Mouse (Mus musculus) cerebellum, adult 2 months (tissue): Measurements from ENCODE around the gene Wnt11. TPM values are rescaled to one million over a fixed set of nuclear protein-coding genes. Genes with fewer than 3 reads are reported as not detected.
A peak's percentile ranks its signal among the peaks of the same experiment; 100 is the strongest.

Experiments
- DNase-seq, 2 experiments: peaks; one replicate each; pipeline ENCODE4 v3.0.0; 2021
- H3K27ac ChIP-seq: fragments of 200-500 bp; 2 replicates; pipeline ENCODE4 v1.5.1; 2012; ENCODE audit warnings: low read length, control low read depth, inconsistent platforms; ENCODE audit not compliant: insufficient read depth
- H3K27me3 ChIP-seq: fragments of 200-500 bp; 2 replicates; pipeline ENCODE4 v1.6.1; 2012; ENCODE audit warnings: inconsistent platforms, mild to moderate bottlenecking, low read length, moderate library complexity; ENCODE audit not compliant: control insufficient read depth, insufficient read depth
- H3K4me1 ChIP-seq: fragments of 200-500 bp; 2 replicates; pipeline ENCODE4 v1.6.1; 2011; ENCODE audit warnings: low read length; ENCODE audit not compliant: control insufficient read depth, insufficient read depth
- H3K4me3 ChIP-seq: fragments of 200-500 bp; replicated peaks from 2 replicates; pipeline ENCODE3; 2011; ENCODE audit warnings: mild to moderate bottlenecking, low read depth, low read length, control low read depth; ENCODE audit not compliant: insufficient read depth
- CTCF ChIP-seq: fragments of 200-500 bp; IDR thresholded peaks from 2 replicates; pipeline ENCODE4 v1.5.1; 2011; ENCODE audit warnings: low read depth, mild to moderate bottlenecking, control low read depth, low read length, moderate library complexity, borderline replicate concordance; ENCODE audit not compliant: insufficient read depth
- POLR2A ChIP-seq: fragments of 200-500 bp; IDR thresholded peaks from 2 replicates; pipeline ENCODE4 v1.6.1; 2011; ENCODE audit warnings: low read length, control low read depth, borderline replicate concordance; ENCODE audit not compliant: insufficient read depth
- WGBS: fragments of 180-500 bp; shearing (Covaris S2); methylation state at CpG from one replicate; pipeline ENCODE4 v1.1.7; 2018; 5-methylcytosine and 5-hydroxymethylcytosine counted together
- polyA plus RNA-seq: library from polyadenylated mRNA; depleted of rRNA; stranded (reverse); fragments of >200 nt; gene quantifications from 2 replicates; pipeline ENCODE4 v1.2.3, GENCODE M21; 2012; rRNA removed

Wnt11 gene
- polyA plus RNA-seq: 1.5 and 1.9 TPM in 2 replicates

DNA sequence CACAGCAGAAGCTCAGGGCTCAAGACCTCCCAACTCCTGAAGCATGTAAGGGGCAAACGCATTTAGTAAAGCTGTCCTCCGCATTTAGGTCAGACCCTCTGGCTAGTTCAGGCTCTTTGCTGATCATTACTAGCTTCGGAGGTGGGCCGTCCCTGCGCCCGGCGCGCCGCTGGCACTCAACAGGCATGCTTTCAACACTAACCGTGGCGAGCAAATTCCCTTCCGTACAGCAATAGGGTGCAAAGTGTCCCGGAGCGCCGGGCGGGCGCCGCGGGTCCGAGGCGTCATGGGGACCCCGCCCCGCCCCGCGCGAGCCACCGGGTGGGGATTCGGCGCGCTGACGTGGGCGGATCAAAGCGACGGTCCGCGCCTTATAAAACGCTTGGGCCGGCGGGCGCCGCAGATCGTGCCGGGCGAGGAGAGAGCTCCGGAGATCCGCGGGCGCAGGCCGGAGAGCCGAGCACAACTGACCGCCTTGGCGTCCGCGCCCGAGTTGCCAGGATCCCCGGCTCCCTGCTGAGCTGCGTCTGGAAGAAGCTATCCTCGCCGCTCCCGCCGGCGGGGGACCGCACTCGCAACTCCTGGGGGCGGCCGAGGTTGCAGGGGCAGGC lies at the start of gene Wnt11:
Gene Wnt11, plus strand, starts transcription at position 402 of the 611 bp plus-strand sequence.
- peaks cover 2% of the 10 kb centered on the region; the same call in 1 of the 2 replicates for H3K27me3 ChIP-seq
- whole genome bisulfite sequencing: under 1% methylated on average over 66 of the region's 66 CpGs
- H3K4me1 ChIP-seq: no peaks in the 10 kb centered on the region
- DNase-seq: peak; percentile 44 to 53
- no peak within 1 kb of the TSS for H3K27ac ChIP-seq
- TF ChIP-seq POLR2A (no peak), CTCF (no peak)
- peak within 1 kb of the TSS; percentile 48 for H3K4me3 ChIP-seq

- H3K4me1 ChIP-seq: no peaks in the 10 kb centered on the region; the same call in 1 of the 2 replicates
- no peaks in the 10 kb centered on the region for H3K27me3 ChIP-seq
- no peak for DNase-seq
- no peak overlapping the region for H3K27ac ChIP-seq
- no peak for TF ChIP-seq CTCF
- TF ChIP-seq POLR2A: no peak
- no peak overlapping the region for H3K4me3 ChIP-seq
- 86% methylated on average over 11 of the region's 11 CpGs for WGBS
These were observed 47.9 kb upstream of the Wnt11 start for GRCm38 (mm10) chr7:98786792-98787612.

DNA sequence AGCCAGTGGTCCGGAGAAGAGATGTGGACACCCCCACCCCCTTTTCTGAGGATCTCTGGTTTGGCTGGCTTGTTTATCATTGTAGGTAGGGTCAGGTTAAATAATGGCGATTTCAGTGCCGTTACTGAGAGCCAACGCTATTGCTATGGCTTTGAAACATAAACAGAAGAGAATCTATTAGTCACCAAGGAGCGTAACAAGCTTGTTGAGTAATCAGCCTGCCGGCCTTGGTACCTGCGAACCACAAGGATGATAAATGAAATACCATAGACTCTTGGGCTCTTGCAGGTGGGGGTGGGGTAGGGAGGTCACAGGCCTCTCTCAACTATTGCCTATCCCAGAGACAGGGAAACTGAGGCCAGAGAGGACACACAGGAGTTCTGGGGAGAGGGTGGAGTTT lies 46.2 kb upstream of the Wnt11 start:
- Histone ChIP-seq H3K27ac (no peak overlapping the region), H3K27me3 (no peaks in the 10 kb centered on the region), H3K4me3 (no peak overlapping the region), H3K4me1 (no peaks in the 10 kb centered on the region; the same call in 1 of the 2 replicates)
- no peak for DNase-seq
- 92% methylated on average over 7 of the region's 7 CpGs for WGBS
- TF ChIP-seq CTCF: no peak
- no peak for TF ChIP-seq POLR2A

GRCm38 (mm10) chr7:98789121-98789520 lies 45.8 kb upstream of the Wnt11 start:
- whole genome bisulfite sequencing: 85% methylated on average over 4 of the region's 4 CpGs
- no peak for TF ChIP-seq POLR2A
- no peak for TF ChIP-seq CTCF

GRCm38 (mm10) chr7:98791864-98792263 lies 43.0 kb upstream of the Wnt11 start:
- Histone ChIP-seq H3K4me3 (no peak overlapping the region), H3K27me3 (no peaks in the 10 kb centered on the region), H3K27ac (no peak overlapping the region), H3K4me1 (no peaks in the 10 kb centered on the region; the same call in 1 of the 2 replicates)
- no peak for DNase-seq
- TF ChIP-seq POLR2A: no peak
- no peak for TF ChIP-seq CTCF
- 29% methylated on average over 5 of the region's 5 CpGs for WGBS

More at GRCm38 (mm10) chr7:98789121-98789520, 45.8 kb upstream of the Wnt11 start:
- DNase-seq: no peak
- H3K4me1 ChIP-seq: no peaks in the 10 kb centered on the region; the same call in 1 of the 2 replicates
- no peak overlapping the region for H3K27ac ChIP-seq
- no peak overlapping the region for H3K4me3 ChIP-seq
- no peaks in the 10 kb centered on the region for H3K27me3 ChIP-seq

DNA sequence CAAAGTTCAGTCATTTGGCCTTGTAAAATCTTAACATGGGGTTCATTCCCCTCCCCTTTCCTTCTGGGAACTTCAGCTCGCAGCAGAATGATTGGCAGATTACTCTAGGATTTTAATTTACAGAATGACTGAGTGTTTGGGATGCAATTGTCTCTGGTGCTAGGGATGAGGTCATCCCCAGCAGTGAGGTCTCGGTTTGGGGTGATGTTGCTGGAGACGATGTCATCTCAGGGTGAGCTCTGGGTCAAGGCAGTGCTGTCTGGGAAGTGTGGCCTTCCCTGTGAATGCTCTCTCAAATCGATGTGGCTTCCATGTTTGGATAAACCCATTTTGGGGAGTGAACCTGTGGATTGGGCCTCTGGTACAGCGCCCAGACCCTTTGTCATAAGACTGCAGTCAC lies 41.1 kb upstream of the Wnt11 start:
- 79% methylated on average over 5 of the region's 5 CpGs for WGBS
- no peak overlapping the region for H3K4me3 ChIP-seq

GRCm38 (mm10) chr7:98794444-98794843 lies 40.5 kb upstream of the Wnt11 start:
- DNase-seq: no peak
- 57% methylated on average over 3 of the region's 3 CpGs for WGBS
- Histone ChIP-seq H3K27me3 (no peaks in the 10 kb centered on the region), H3K4me3 (no peak overlapping the region), H3K4me1 (no peaks in the 10 kb centered on the region; the same call in 1 of the 2 replicates), H3K27ac (no peak overlapping the region)
- TF ChIP-seq CTCF: no peak
- TF ChIP-seq POLR2A: no peak

More for the DNA sequence above, 41.1 kb upstream of the Wnt11 start:
- TF ChIP-seq CTCF (no peak), POLR2A (no peak)
- H3K4me1 ChIP-seq: no peaks in the 10 kb centered on the region; the same call in 1 of the 2 replicates
- no peak overlapping the region for H3K27ac ChIP-seq
- DNase-seq: no peak
- H3K27me3 ChIP-seq: no peaks in the 10 kb centered on the region
